Mouse (Mus musculus) MEL (cell line): ENCODE data around the gene Ap1m1. TPM values are rescaled to one million over a fixed set of nuclear protein-coding genes. Genes with fewer than 3 reads are reported as not detected.
A peak's percentile ranks its signal among the peaks of the same experiment; 100 is the strongest.

ENCODE experiments used
- DNase-seq: peaks from one replicate; pipeline ENCODE4 v3.0.0; 2011; ENCODE audit warnings: low read depth, low spot score
- H3K27ac ChIP-seq: 2 replicates; pipeline ENCODE4 v1.5.1; 2012; ENCODE audit warnings: low read depth, mild to moderate bottlenecking, control low read depth, low read length, moderate library complexity; ENCODE audit not compliant: control insufficient read depth
- H3K27me3 ChIP-seq, 2 experiments: fragments of 150-350 bp in 1 of 2; sonication (generic) in 1 of 2; 2 replicates each; pipeline ENCODE4 v1.6.1; 2012; ENCODE audit warnings: low read length in 2 of 2, mild to moderate bottlenecking in 2 of 2, improper control_type of control experiment in 1 of 2, moderate library complexity in 1 of 2; ENCODE audit not compliant: insufficient read depth in 2 of 2, control insufficient read depth in 1 of 2
- H3K36me3 ChIP-seq, 2 experiments: 2 replicates each; pipeline ENCODE4 v1.6.1; 2012 to 2014; ENCODE audit warnings: low read length in 2 of 2, improper control_type of control experiment in 1 of 2, inconsistent platforms in 1 of 2, mild to moderate bottlenecking in 1 of 2; ENCODE audit not compliant: insufficient read depth in 2 of 2, control insufficient read depth in 1 of 2
- H3K4me1 ChIP-seq, 2 experiments: fragments of 150-350 bp in 1 of 2; sonication (generic) in 1 of 2; 2 replicates each; pipeline ENCODE4 v1.6.1; 2012; ENCODE audit warnings: low read length in 2 of 2, improper control_type of control experiment in 1 of 2, mild to moderate bottlenecking in 1 of 2; ENCODE audit not compliant: insufficient read depth in 2 of 2, control insufficient read depth in 1 of 2
- H3K4me3 ChIP-seq, 2 experiments: fragments of 150-350 bp in 1 of 2; sonication (generic) in 1 of 2; 2 replicates each; pipeline ENCODE4 v1.5.1; 2012; ENCODE audit warnings: low read depth in 2 of 2, low read length in 2 of 2, mild to moderate bottlenecking in 2 of 2, moderate library complexity in 2 of 2, control low read depth in 1 of 2, improper control_type of control experiment in 1 of 2; ENCODE audit not compliant: control insufficient read depth in 1 of 2, insufficient read depth in 1 of 2
- H3K79me2 ChIP-seq: 2 replicates; pipeline ENCODE4 v1.6.1; 2012; ENCODE audit warnings: mild to moderate bottlenecking, low read length, moderate library complexity; ENCODE audit not compliant: control insufficient read depth, poor library complexity, insufficient read depth
- H3K9ac ChIP-seq: 2 replicates; pipeline ENCODE4 v1.6.1; 2012; ENCODE audit warnings: low read depth, mild to moderate bottlenecking, control low read depth, low read length, moderate library complexity; ENCODE audit not compliant: control insufficient read depth, poor library complexity, severe bottlenecking
- H3K9me3 ChIP-seq: fragments of 150-350 bp; sonication (generic); replicated peaks from 2 replicates; pipeline ENCODE4 v1.6.1; 2012; ENCODE audit warnings: mild to moderate bottlenecking, low read length, improper control_type of control experiment, moderate library complexity; ENCODE audit not compliant: insufficient read depth
- BHLHE40 ChIP-seq: IDR thresholded peaks from 2 replicates; pipeline ENCODE4 v1.6.1; 2012; ENCODE audit warnings: low read depth, mild to moderate bottlenecking, inconsistent platforms, low read length, improper control_type of control experiment, borderline replicate concordance
- CHD1 ChIP-seq: IDR thresholded peaks from 2 replicates; pipeline ENCODE4 v1.6.1; 2012; ENCODE audit warnings: low read depth, mild to moderate bottlenecking, inconsistent platforms, low read length, improper control_type of control experiment
- CTCF ChIP-seq, 3 experiments: IDR thresholded peaks in 2 of 3; conservative IDR thresholded peaks in 1 of 3; 2 replicates each; pipeline ENCODE4 v1.5.1; 2011 to 2012; ENCODE audit warnings: low read length in 3 of 3, low read depth in 2 of 3, mild to moderate bottlenecking in 2 of 3, improper control_type of control experiment in 1 of 3, inconsistent platforms in 1 of 3, mixed read lengths in 1 of 3, moderate library complexity in 1 of 3; ENCODE audit not compliant: control insufficient read depth in 1 of 3, insufficient read depth in 1 of 3, poor library complexity in 1 of 3, severe bottlenecking in 1 of 3
- E2F4 ChIP-seq: IDR thresholded peaks from 2 replicates; pipeline ENCODE4 v1.6.1; 2011; ENCODE audit warnings: low read depth, low read length, improper control_type of control experiment, borderline replicate concordance
- ELF1 ChIP-seq: IDR thresholded peaks from 2 replicates; pipeline ENCODE4 v1.6.1; 2014; ENCODE audit warnings: low read depth, mild to moderate bottlenecking, inconsistent platforms, low read length, improper control_type of control experiment, moderate library complexity
- EP300 ChIP-seq, 2 experiments: IDR thresholded peaks; 2 replicates each; pipeline ENCODE4 v1.6.1; 2011; ENCODE audit warnings: improper control_type of control experiment in 2 of 2, low read length in 2 of 2, low read depth in 1 of 2, mild to moderate bottlenecking in 1 of 2
- GABPA ChIP-seq: IDR thresholded peaks from 2 replicates; pipeline ENCODE4 v1.6.1; 2012; ENCODE audit warnings: low read depth, mild to moderate bottlenecking, inconsistent platforms, low read length, improper control_type of control experiment, moderate library complexity
- GATA1 ChIP-seq: IDR thresholded peaks from 2 replicates; pipeline ENCODE4 v1.6.1; 2011; ENCODE audit warnings: low read depth, low read length, improper control_type of control experiment
- JUND ChIP-seq: IDR thresholded peaks from 2 replicates; pipeline ENCODE4 v1.6.1; 2011; ENCODE audit warnings: low read depth, mild to moderate bottlenecking, improper control_type of control experiment, low read length
- MAZ ChIP-seq: IDR thresholded peaks from 2 replicates; pipeline ENCODE4 v1.6.1; 2012; ENCODE audit warnings: low read depth, mild to moderate bottlenecking, inconsistent platforms, low read length, improper control_type of control experiment
- MEF2A ChIP-seq: IDR thresholded peaks from 2 replicates; pipeline ENCODE4 v1.6.1; 2014; ENCODE audit warnings: low read depth, mild to moderate bottlenecking, inconsistent platforms, low read length, improper control_type of control experiment; ENCODE audit not compliant: poor library complexity, insufficient replicate concordance, severe bottlenecking; ENCODE audit errors: extremely low read depth
- MXI1 ChIP-seq: IDR thresholded peaks from 2 replicates; pipeline ENCODE4 v1.6.1; 2011; ENCODE audit warnings: mild to moderate bottlenecking, low read depth, low read length, improper control_type of control experiment
- MYB ChIP-seq: IDR thresholded peaks from 2 replicates; pipeline ENCODE4 v1.6.1; 2011; ENCODE audit warnings: mild to moderate bottlenecking, low read depth, low read length, improper control_type of control experiment
- MYC ChIP-seq: IDR thresholded peaks from 2 replicates; pipeline ENCODE4 v1.6.1; 2011; ENCODE audit warnings: low read depth, mild to moderate bottlenecking, low read length, improper control_type of control experiment, moderate library complexity
- POLR2A ChIP-seq, 2 experiments: IDR thresholded peaks; 2 replicates each; pipeline ENCODE4 v1.6.1; 2011 to 2012; ENCODE audit warnings: low read length in 2 of 2, mild to moderate bottlenecking in 2 of 2, control low read depth in 1 of 2, improper control_type of control experiment in 1 of 2, low read depth in 1 of 2, moderate library complexity in 1 of 2; ENCODE audit not compliant: control insufficient read depth in 1 of 2, insufficient read depth in 1 of 2, poor library complexity in 1 of 2
- POLR2AphosphoS2 ChIP-seq: IDR thresholded peaks from 2 replicates; pipeline ENCODE4 v1.6.1; 2011; ENCODE audit warnings: low read length, improper control_type of control experiment
- RAD21 ChIP-seq: IDR thresholded peaks from 2 replicates; pipeline ENCODE4 v1.6.1; 2011; ENCODE audit warnings: mild to moderate bottlenecking, low read depth, low read length, improper control_type of control experiment
- SIN3A ChIP-seq: IDR thresholded peaks from 2 replicates; pipeline ENCODE4 v1.6.1; 2012; ENCODE audit warnings: low read length, improper control_type of control experiment, inconsistent platforms
- SMC3 ChIP-seq: IDR thresholded peaks from 2 replicates; pipeline ENCODE4 v1.6.1; 2011; ENCODE audit warnings: low read depth, low read length, improper control_type of control experiment
- TAL1 ChIP-seq: IDR thresholded peaks from 2 replicates; pipeline ENCODE4 v1.6.1; 2012; ENCODE audit warnings: mild to moderate bottlenecking, inconsistent platforms, low read length, moderate library complexity, mixed read lengths
- TCF12 ChIP-seq: IDR thresholded peaks from 2 replicates; pipeline ENCODE4 v1.6.1; 2014; ENCODE audit warnings: low read depth, mild to moderate bottlenecking, inconsistent platforms, low read length, improper control_type of control experiment, moderate library complexity
- USF1 ChIP-seq: IDR thresholded peaks from 2 replicates; pipeline ENCODE4 v1.6.1; 2014; ENCODE audit warnings: low read depth, mild to moderate bottlenecking, inconsistent platforms, low read length, improper control_type of control experiment, moderate library complexity
- USF2 ChIP-seq, 2 experiments: IDR thresholded peaks; 2 replicates each; pipeline ENCODE4 v1.6.1; 2011 to 2012; ENCODE audit warnings: improper control_type of control experiment in 2 of 2, low read length in 2 of 2, borderline replicate concordance in 1 of 2, inconsistent platforms in 1 of 2, low read depth in 1 of 2, mild to moderate bottlenecking in 1 of 2; ENCODE audit not compliant: insufficient read depth in 1 of 2
- ZC3H11A ChIP-seq: IDR thresholded peaks from 2 replicates; pipeline ENCODE4 v1.6.1; 2012; ENCODE audit warnings: low read depth, mild to moderate bottlenecking, inconsistent platforms, low read length, improper control_type of control experiment
- ZKSCAN1 ChIP-seq: IDR thresholded peaks from 2 replicates; pipeline ENCODE4 v1.6.1; 2012; ENCODE audit warnings: low read depth, mild to moderate bottlenecking, inconsistent platforms, low read length, improper control_type of control experiment, moderate library complexity
- ZMIZ1 ChIP-seq: IDR thresholded peaks from 2 replicates; pipeline ENCODE4 v1.6.1; 2012; ENCODE audit warnings: low read depth, mild to moderate bottlenecking, inconsistent platforms, low read length, improper control_type of control experiment, moderate library complexity
- ZNF384 ChIP-seq: IDR thresholded peaks from 2 replicates; pipeline ENCODE4 v1.6.1; 2012; ENCODE audit warnings: low read depth, mild to moderate bottlenecking, inconsistent platforms, low read length, improper control_type of control experiment
- polyA plus RNA-seq, 2 experiments: library from polyadenylated mRNA; stranded (reverse) in 1 of 2; unstranded in 1 of 2; fragments of >175 nt in 1 of 2; fragments of >200 nt in 1 of 2; gene quantifications; 2 replicates each; pipeline versions ENCODE4 v1.2.1 to v1.2.4; 2012; ENCODE audit warnings: low replicate concordance in 2 of 2, low read depth in 1 of 2; ENCODE audit not compliant: insufficient read length in 2 of 2, insufficient read depth in 1 of 2, missing spikeins in 1 of 2
- total RNA-seq: library from RNA; depleted of rRNA; stranded (reverse); fragments of 300-350 nt; gene quantifications from 2 replicates; pipeline ENCODE4 v1.2.3, GENCODE M21; 2012

Ap1m1 gene
- total and polyA plus RNA-seq, 3 experiments = 47.4 to 117 TPM; not detected in 1

DNA sequence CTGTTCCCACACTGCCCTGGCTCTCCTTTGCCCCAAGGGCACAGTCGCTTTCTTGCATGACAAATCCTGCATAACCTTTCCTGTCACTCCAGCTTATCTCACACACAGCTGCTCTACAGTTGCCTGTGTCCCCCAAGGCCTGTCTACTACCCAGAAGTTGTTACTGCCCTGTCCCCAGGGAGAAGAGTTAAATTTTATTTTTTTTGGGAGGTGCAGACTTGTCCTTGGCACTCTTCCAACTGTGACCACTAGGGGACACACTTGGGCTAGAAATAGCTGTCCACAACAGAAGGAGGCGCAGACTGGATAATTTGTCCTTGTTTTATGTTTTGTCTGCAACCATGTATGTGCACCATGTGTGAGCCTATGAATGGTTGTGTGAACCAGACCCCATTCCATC lies 21.2 kb downstream of the Ap1m1 start:
- Histone ChIP-seq H3K27me3 (no peaks in the 10 kb centered on the region), H3K27ac (no peak overlapping the region), H3K9ac (no peak overlapping the region), H3K4me3 (no peak overlapping the region), H3K79me2 (no peaks in the 10 kb centered on the region), H3K9me3 (no peaks in the 10 kb centered on the region), H3K4me1 (no peaks in the 10 kb centered on the region), H3K36me3 (no peaks in the 10 kb centered on the region)
- DNase-seq = peak; percentile 61
- TF ChIP-seq POLR2AphosphoS2 (no peak), GATA1 (no peak), MAZ (no peak), GABPA (no peak), JUND (no peak), ZMIZ1 (no peak), CHD1 (no peak), EP300 (IDR thresholded peaks at IDR 0.05; ENCODE audit: low read depth in 1 of 2, low read length in 2 of 2) (no peak), POLR2A (IDR thresholded peaks at IDR 0.05; ENCODE audit: control insufficient read depth in 1 of 2, insufficient read depth in 1 of 2, low read depth in 1 of 2, low read length in 2 of 2, poor library complexity in 1 of 2) (no peak), MXI1 (no peak), USF1 (no peak), ZKSCAN1 (no peak), ZNF384 (no peak), RAD21 (peak; percentile 76), SIN3A (no peak), ZC3H11A (peak; percentile 60), BHLHE40 (no peak), SMC3 (peak; percentile 66), USF2 (IDR thresholded peaks at IDR 0.05; ENCODE audit: borderline replicate concordance in 1 of 2, insufficient read depth in 1 of 2, low read depth in 1 of 2, low read length in 2 of 2) (no peak), TCF12 (no peak), MYB (no peak), MYC (no peak), E2F4 (no peak), MEF2A (no peak), ELF1 (no peak), TAL1 (no peak), CTCF (IDR thresholded peaks at IDR 0.05 in 2 of 3, conservative IDR thresholded peaks at IDR 0.05 in 1 of 3; ENCODE audit: control insufficient read depth in 1 of 3, insufficient read depth in 1 of 3, low read depth in 2 of 3, low read length in 3 of 3, poor library complexity in 1 of 3, severe bottlenecking in 1 of 3) (peak; percentile 44 to 70 (median 66))
